Mouse (Mus musculus) layer of hippocampus, adult 18-20 months (tissue): ENCODE measurements around the gene Chchd6. TPM values are rescaled to one million over a fixed set of nuclear protein-coding genes. Genes with fewer than 3 reads are reported as not detected.

Experiments used
- DNase-seq, 2 experiments: peaks; one replicate each; pipeline ENCODE4 v3.0.0; 2022; ENCODE audit warnings: low spot score in 2 of 2
- total RNA-seq, 2 experiments: library from RNA; stranded (reverse); gene quantifications; 2 replicates each; pipeline ENCODE4 v1.2.3; 2021

The Chchd6 gene
- total RNA-seq, 2 experiments from 2014 or later, result 69.6 to 76.4 TPM

GRCm38 (mm10) chr6:89591531-89591930 is 3.9 kb downstream of the Chchd6 start:
- no peak for DNase-seq

DNA sequence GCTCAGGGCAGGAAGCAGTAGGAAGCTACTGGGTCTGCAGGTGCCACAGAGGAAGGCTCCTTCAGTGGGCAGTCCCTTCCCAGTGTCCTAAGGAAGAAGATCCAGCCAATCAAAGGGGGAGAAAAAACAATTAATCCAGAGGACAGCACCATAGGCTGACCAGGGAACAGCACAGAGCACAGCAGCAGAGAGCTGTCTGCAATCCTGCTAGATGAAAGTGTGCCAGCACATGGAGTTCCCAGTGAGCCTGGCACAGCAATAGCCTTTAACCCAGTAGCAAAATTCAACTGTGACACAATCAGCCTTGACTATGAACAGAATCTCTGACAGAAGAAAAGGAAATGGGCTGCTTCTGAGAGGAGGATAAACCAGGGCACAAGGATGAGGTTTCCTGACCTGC is 9.8 kb downstream of the Chchd6 start:
- no peak for DNase-seq

GRCm38 (mm10) chr6:89584634-89585409 is 10.6 kb downstream of the Chchd6 start:
- peak; percentile 43 to 63 for DNase-seq

DNA sequence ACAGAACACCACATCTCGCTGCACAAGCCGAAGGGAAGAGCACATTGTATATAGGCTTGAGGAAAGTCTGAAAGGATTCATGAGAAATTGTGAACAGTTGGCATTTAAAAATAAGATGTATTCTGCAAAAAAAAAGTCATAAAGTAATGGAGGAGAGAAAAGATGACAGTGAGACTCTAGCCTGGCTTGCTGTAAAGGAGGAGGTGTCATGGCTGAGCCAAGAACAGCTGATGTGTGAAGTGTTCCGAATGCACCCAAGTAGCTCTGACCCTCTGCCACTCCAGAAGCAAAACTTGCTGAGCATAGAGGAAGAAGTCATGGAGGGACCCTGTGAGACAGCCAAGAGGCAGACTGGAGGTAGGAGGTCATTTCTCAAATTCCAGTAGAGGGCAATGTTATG is 12.3 kb downstream of the Chchd6 start:
- DNase-seq, result no peak

DNA sequence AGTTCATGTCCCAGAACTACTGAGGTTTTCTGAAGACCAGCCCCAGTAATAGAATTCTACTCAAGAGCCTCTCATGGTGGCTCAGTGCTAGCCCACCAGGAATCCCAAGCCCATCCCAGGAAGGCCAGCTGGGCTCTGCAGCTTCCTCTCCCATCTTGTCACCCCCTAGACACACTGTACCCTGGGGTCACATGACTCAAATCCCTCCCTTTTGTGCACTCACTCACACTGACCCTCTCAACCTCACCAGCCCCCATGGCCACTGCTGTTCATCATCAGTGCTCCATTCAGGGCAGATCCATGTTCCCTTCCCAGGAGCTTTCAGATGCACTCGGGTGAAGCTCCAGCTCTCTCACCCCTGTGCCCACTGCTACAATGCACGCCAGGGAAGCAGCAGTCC is 20.8 kb downstream of the Chchd6 start:
- DNase-seq, result no peak

DNA sequence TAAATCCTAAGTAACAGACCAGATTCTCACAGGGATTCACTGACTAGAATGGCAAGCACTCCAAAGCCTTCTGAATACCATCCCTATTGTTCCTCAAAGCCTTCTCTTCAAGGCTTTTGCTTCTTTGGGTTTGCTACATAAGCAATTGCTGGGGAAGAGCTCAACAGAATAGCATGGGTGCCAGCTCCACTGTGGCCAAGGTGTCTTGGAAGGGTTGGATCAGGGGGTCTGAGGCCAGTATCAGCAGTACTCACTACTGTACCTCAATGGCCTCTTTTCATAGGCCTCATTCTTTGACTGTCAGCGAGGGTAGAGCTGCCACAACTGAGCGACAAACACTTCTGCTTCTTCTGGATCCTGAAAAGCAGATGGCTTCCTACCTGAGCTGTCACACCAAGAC is 21.7 kb downstream of the Chchd6 start:
- DNase-seq, result no peak

DNA sequence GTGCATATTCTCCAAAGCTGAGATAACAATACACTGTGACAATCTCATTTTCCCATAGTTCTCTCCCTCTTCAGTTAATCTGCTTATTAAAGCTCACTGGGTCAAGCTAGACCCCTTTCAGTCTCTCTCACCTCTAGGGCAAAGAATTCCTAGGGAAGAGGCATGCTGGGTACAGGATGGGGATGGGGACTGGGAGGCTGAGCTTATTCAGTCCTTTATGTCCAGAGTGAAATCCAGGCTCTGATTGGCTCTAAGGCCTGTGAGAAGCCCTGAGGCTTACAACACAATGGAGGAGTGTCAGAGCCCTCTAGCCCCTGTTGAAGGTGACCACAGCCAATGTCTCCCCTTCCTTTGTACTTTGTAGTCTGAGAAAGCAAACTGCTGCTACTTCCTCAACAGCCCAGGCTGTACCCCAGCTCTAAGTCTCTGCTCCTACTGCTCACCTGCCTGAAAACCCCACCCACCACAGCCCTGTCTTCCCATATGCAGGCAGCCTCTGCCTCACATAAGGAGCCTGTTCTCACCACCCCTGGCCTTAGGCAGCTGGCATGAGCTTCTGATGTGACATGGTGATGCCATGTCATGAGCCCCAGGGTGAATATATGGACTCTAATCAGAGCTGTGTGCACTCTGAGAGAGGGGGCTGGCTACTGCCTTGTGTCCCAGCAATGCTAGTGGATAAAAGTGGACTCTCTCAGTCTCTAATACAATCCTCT is 22.4 kb downstream of the Chchd6 start:
- DNase-seq, result no peak

GRCm38 (mm10) chr6:89569370-89569769 is 26.1 kb downstream of the Chchd6 start:
- DNase-seq, result no peak

GRCm38 (mm10) chr6:89566740-89567139 is 28.7 kb downstream of the Chchd6 start:
- DNase-seq, result no peak

GRCm38 (mm10) chr6:89563381-89563780 is 32.1 kb downstream of the Chchd6 start:
- DNase-seq, result no peak

DNA sequence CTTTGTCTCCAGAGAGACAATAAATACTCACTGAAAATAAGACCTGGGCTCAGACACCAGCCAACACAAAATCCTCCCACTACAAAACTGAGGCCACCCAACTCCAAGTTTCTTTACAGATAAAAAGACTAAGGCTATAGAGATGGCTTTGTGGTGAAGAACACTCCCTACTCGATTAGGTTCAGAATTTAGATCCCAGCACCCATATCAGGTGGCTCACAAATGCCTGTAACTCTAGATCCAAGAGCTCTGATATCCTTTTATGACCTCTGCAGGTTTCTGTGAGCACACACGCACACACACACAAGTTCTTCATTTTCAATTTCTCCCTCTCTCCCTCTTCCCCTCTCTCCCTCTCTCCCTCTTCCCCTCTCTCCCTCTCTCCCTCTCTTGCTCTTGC is 34.6 kb downstream of the Chchd6 start:
- DNase-seq, result no peak

- DNase-seq, result no peak
Measured at GRCm38 (mm10) chr6:89557654-89558053, 37.8 kb downstream of the Chchd6 start.

DNA sequence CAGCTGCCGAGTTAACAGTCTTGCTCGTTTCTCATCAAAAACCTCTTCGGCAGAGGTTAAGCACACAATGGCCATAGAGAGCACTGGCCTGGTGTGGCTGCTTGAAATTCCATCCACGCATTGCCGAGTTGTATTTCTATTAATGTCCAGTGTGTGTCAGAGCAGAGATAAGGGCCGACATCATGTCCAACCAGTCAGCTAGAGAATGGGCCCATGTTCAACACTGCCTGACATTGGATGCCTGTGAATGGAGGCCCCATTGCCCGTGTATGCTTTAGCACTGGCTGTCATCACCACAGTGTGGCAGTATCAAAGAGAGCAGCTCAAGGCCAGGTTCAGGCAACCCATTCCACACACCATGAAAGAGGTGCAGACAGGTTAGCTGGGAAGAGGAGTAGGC is 38.9 kb downstream of the Chchd6 start:
- DNase-seq, result no peak

GRCm38 (mm10) chr6:89555971-89556370 is 39.5 kb downstream of the Chchd6 start:
- no peak for DNase-seq

DNA sequence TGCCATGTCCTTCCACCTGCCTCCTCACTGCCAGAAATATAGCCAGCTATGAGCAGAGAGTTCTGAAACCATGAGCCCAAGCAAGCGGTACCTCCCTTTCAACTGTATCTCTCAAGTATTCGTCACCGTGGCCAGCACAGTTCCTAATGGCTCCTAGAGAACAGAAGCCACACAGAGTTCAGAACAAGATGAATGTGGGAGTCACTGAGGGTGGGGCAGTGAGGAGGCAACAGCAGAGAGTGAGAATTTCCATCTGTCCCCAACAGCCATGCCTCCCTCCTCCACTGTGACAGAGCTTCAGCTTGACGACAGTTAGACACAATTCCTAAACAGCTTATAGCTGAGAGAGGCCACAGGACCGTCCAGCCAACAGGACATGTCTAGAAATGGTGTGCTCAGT is 41.4 kb downstream of the Chchd6 start:
- DNase-seq, result peak; percentile 60 to 76

DNA sequence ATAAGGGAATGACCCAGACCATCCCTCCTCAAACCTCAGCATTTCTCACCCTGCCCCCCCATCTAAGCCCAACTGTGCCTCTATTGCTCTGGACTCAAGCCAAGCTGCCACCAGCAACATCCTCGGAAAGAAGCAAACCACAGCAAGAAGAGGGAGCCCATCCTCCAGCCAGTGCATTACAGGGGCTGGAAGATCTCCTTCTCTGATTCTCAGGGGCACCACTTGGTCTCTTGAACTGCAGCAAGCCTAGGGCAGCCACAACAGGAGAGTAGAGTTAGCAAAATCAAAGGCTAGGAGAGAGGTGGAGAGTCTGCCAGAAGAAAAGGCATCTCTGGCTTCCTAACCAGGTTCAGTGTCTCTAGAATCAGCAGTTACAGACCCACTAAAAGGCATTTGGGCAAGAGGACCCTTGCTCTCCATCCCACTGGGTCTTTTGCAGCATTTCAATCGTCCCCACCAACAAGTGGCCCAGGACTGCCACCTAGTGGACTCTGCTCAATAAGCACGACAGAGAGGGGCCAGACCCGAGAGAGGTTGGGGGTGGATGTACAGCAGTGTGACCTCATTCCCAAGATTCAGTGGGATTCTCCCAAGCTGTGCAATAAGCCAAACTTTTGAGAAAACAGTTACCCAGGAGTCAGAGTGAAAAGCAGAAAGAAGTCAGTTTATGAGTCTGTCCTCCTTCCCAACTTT is 42.3 kb downstream of the Chchd6 start:
- peak; percentile 70 to 85 for DNase-seq

DNA sequence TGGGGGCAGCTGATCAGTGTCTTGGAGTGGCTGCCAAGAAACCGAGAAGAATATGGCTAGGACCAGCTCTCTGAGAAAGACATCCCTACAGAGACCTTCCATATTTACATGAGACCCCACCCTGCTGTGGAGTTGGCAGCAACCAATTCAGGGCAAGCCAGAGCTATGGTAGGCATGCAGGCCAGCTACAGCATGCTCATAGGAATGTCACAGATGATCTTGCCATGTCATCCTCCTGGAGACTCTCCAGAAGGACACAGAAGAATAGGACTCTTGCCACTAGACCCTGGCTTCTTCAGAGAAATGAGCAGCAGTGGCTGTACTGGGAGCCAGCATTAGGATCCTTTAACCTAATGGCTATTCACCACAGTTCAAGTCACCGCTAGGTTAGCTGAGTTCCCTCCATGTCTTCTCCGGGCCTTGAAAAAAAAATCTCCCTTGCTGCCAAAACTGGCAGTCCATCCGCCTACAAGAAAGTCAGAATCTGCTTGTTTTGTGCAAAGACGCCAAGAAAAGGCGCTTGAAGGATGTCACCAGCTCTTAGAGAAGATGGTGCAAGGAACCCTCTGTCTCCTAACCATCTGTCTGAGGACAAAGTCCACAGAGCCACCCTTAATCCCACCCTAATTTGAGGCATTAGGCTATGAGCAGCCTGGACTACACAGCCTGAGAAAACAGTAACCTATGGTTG is 43.0 kb downstream of the Chchd6 start:
- DNase-seq, result peak; percentile 28 to 53

- no peak for DNase-seq
Measured at GRCm38 (mm10) chr6:89549157-89549556, 46.3 kb downstream of the Chchd6 start.

DNA sequence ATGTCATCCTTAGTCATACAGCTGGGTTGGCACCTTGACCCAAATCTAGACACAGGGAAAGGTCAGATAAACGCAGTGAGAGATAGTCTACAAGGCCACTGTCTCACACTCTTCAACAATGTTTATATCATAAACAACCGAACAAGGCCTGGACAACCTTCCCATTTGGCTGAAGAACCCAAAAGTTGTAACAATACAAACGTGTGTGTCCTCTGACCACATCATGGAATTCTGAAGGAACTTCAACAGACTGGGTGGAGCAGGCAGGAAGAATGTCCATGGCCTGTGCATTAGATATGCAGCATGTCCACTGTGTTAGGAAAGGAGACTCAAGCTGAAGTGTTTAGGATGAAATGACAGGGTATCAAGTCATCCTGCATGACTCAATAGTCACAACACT is 47.5 kb downstream of the Chchd6 start:
- no peak for DNase-seq

GRCm38 (mm10) chr6:89538102-89538751 is 57.2 kb downstream of the Chchd6 start:
- DNase-seq, result no peak

DNA sequence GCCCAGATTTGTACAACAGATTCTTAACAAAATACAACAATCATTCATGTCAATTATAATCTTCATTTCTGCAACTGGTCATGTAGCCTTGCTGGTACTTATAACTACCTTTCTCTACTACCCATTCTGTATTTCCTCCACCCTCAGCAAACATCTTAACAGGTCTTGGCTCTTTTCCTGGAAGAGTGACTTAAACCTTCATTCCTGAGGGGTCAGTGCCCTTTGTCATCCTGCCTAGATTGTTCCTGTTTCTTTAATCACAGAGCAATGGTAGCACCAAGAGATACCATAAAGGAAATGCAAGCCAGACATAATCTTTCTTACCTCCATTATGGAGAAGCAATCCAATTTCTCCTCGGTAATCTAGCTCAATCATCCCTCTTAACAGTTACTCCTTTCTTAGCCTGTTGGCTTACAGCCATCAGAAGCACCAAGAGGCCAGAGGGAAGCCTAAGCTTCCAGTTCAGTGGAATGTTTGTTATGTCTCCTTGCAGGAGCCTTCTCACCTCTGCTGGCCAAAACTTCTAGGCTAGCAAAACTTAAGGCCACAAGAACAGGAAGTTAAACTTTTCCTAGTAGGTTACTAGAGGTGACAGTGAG is 59.7 kb downstream of the Chchd6 start:
- DNase-seq, result no peak
